ENCODE assay signal across 29 mouse cellular contexts in genomic region chr4:87018073-87018997, GRCm38 (mm10).
A peak's percentile ranks its signal among the peaks of the same experiment; 100 is the strongest.
DNase-seq lines count a peak whose midpoint lies in the region; ATAC-seq and TF ChIP-seq lines count a peak whose summit lies in the region.
"Had no signal": no experiment of that assay in that cellular context is flagged by ENCODE, and none has a peak within 500 bp of the region (broad histone marks: within the 10 kb centered on the region; RNA-seq: fewer than 3 reads in every experiment).

No protein-coding gene starts in this region.

- no peaks in the 10 kb centered on the region for H3K36me3 ChIP-seq in forebrain, embryonic 14.5 days (ENCODE audit: control insufficient read depth, insufficient read depth, low read length)
- no peaks in the 10 kb centered on the region for H3K36me3 ChIP-seq in forebrain, embryonic 10.5 days (replicated peaks)
- H3K36me3 ChIP-seq in forebrain, postnatal 0 days (ENCODE audit: insufficient read depth) = no peaks in the 10 kb centered on the region
- no peaks in the 10 kb centered on the region for H3K36me3 ChIP-seq in forebrain, embryonic 12.5 days (replicated peaks)
- H3K36me3 ChIP-seq: embryonic facial prominence, embryonic 10.5 days; embryonic facial prominence, embryonic 13.5 days; heart, embryonic 10.5 days; heart, embryonic 13.5 days; hindbrain, embryonic 13.5 days; intestine, embryonic 15.5 days had no signal

- H3K9me3 ChIP-seq in forebrain, embryonic 14.5 days (replicated peaks; ENCODE audit: control insufficient read depth, low read length) = no peaks in the 10 kb centered on the region
- H3K9me3 ChIP-seq in forebrain, embryonic 10.5 days = no peaks in the 10 kb centered on the region
- no peaks in the 10 kb centered on the region for H3K9me3 ChIP-seq in forebrain, postnatal 0 days (ENCODE audit: low read length)
- H3K9me3 ChIP-seq in forebrain, embryonic 12.5 days = no peaks in the 10 kb centered on the region
- H3K9me3 ChIP-seq: embryonic facial prominence, embryonic 10.5 days; embryonic facial prominence, embryonic 13.5 days; heart, embryonic 10.5 days; heart, embryonic 13.5 days; hindbrain, embryonic 13.5 days; intestine, embryonic 15.5 days had no signal

- no peak overlapping the region for H3K27ac ChIP-seq in forebrain, embryonic 14.5 days (ENCODE audit: low read depth, low read length)
- H3K27ac ChIP-seq in forebrain, embryonic 10.5 days = no peak overlapping the region
- no peak overlapping the region for H3K27ac ChIP-seq in forebrain, postnatal 0 days (ENCODE audit: low read depth, low read length)
- no peak overlapping the region for H3K27ac ChIP-seq in forebrain, embryonic 12.5 days
- peak overlapping the region; percentile 62 for H3K27ac ChIP-seq in left cerebral cortex, adult 2 months
- peak overlapping the region; percentile 2; the same call in 1 of the 2 replicates for H3K27ac ChIP-seq in cortical plate, adult 2 months (ENCODE audit: insufficient read depth, low read length)
- H3K27ac ChIP-seq: embryonic facial prominence, embryonic 10.5 days; embryonic facial prominence, embryonic 13.5 days; heart, adult 2 months; heart, embryonic 10.5 days; heart, embryonic 13.5 days; hindbrain, embryonic 13.5 days; intestine, embryonic 15.5 days had no signal

- TF ChIP-seq POLR2A in cortical plate, adult 2 months (IDR thresholded peaks at IDR 0.05; ENCODE audit: extremely low read depth, insufficient read depth, low read length) = no peak

- no peak for TF ChIP-seq CTCF in forebrain, postnatal 0 days (IDR thresholded peaks at IDR 0.05; ENCODE audit: low read depth)
- TF ChIP-seq CTCF in left cerebral cortex, adult 2 months (IDR thresholded peaks at IDR 0.05) = no peak
- no peak for TF ChIP-seq CTCF in cortical plate, adult 2 months (IDR thresholded peaks at IDR 0.05; ENCODE audit: extremely low read depth, insufficient read depth, low read length)

- no peaks in the 10 kb centered on the region for H3K4me1 ChIP-seq in forebrain, embryonic 14.5 days (ENCODE audit: control insufficient read depth, insufficient read depth, low read length)
- peaks cover 5% of the 10 kb centered on the region; the same call in 1 of the 2 replicates for H3K4me1 ChIP-seq in forebrain, embryonic 10.5 days
- H3K4me1 ChIP-seq in forebrain, postnatal 0 days (ENCODE audit: insufficient read depth) = 0 out of 2 replicates have a peak, but pooled peaks cover 11% of the 10 kb centered on the region
- H3K4me1 ChIP-seq in forebrain, embryonic 12.5 days = peaks cover 4% of the 10 kb centered on the region; the same call in 1 of the 2 replicates
- peaks cover 6% of the 10 kb centered on the region for H3K4me1 ChIP-seq in cortical plate, adult 2 months (ENCODE audit: control insufficient read depth, insufficient read depth, low read length)
- H3K4me1 ChIP-seq: embryonic facial prominence, embryonic 10.5 days; embryonic facial prominence, embryonic 13.5 days; heart, embryonic 10.5 days; heart, embryonic 13.5 days; hindbrain, embryonic 13.5 days; intestine, embryonic 15.5 days had no signal

- no peak overlapping the region for H3K4me3 ChIP-seq in forebrain, embryonic 14.5 days (ENCODE audit: low read depth, low read length)
- no peak overlapping the region for H3K4me3 ChIP-seq in forebrain, embryonic 10.5 days
- no peak overlapping the region for H3K4me3 ChIP-seq in forebrain, postnatal 0 days (ENCODE audit: low read depth, low read length)
- H3K4me3 ChIP-seq in forebrain, embryonic 12.5 days (replicated peaks) = no peak overlapping the region
- no peak overlapping the region for H3K4me3 ChIP-seq in left cerebral cortex, adult 2 months
- no peak overlapping the region for H3K4me3 ChIP-seq in cortical plate, adult 2 months (ENCODE audit: insufficient read depth, low read length)
- H3K4me3 ChIP-seq: embryonic facial prominence, embryonic 10.5 days; embryonic facial prominence, embryonic 13.5 days; erythroblast, embryonic 14.5 days; heart, adult 2 months; heart, embryonic 10.5 days; heart, embryonic 13.5 days; hindbrain, embryonic 13.5 days; intestine, embryonic 15.5 days had no signal

- peak; percentile 62 for DNase-seq in forebrain, embryonic 14.5 days (ENCODE audit: low spot score)
- no peak for DNase-seq in forebrain, embryonic 10.5 days (ENCODE audit: extremely low spot score, low spot score)
- DNase-seq in forebrain, postnatal 0 days = peak; percentile 18
- peak in 1 of 2 experiments; percentile 11 for DNase-seq in left cerebral cortex, adult 2 months (ENCODE audit: extremely low spot score in 1 of 2, low spot score in 2 of 2)
- no peak for DNase-seq in left cerebral cortex, postnatal 4 days
- no peak for DNase-seq in heart, postnatal 25 days (ENCODE audit: low spot score)
- DNase-seq: adrenal gland, adult 8-10 months; adrenal gland, postnatal 25 days; cerebellum, adult 11 months; cerebellum, adult 2 months; cerebellum, adult 9-11 months; cerebellum, postnatal 25 days; embryo, embryonic 11 days; gastrocnemius, postnatal 10 days; gastrocnemius, postnatal 36 days; heart, adult 2 months; heart, postnatal 14 days; kidney, adult 11 months had no signal

- 81% methylated on average over 9 of the region's 9 CpGs for WGBS in forebrain, embryonic 14.5 days
- 90% methylated on average over 9 of the region's 9 CpGs for WGBS in forebrain, embryonic 10.5 days
- 63% methylated on average over 9 of the region's 9 CpGs for WGBS in forebrain, postnatal 0 days
- WGBS in forebrain, embryonic 12.5 days = 87% methylated on average over 9 of the region's 9 CpGs

- no peaks in the 10 kb centered on the region for H3K27me3 ChIP-seq in forebrain, embryonic 14.5 days (replicated peaks; ENCODE audit: control insufficient read depth, insufficient read depth, low read length)
- no peaks in the 10 kb centered on the region for H3K27me3 ChIP-seq in forebrain, embryonic 10.5 days (ENCODE audit: poor library complexity, severe bottlenecking)
- no peaks in the 10 kb centered on the region for H3K27me3 ChIP-seq in forebrain, postnatal 0 days (ENCODE audit: insufficient read depth, low read length)
- no peaks in the 10 kb centered on the region for H3K27me3 ChIP-seq in forebrain, embryonic 12.5 days
- H3K27me3 ChIP-seq: embryonic facial prominence, embryonic 13.5 days; heart, embryonic 13.5 days; hindbrain, embryonic 13.5 days; intestine, embryonic 15.5 days had no signal

- no peak overlapping the region for H3K9ac ChIP-seq in forebrain, embryonic 14.5 days (ENCODE audit: low read length)
- H3K9ac ChIP-seq in forebrain, postnatal 0 days = no peak overlapping the region
- H3K9ac ChIP-seq in forebrain, embryonic 12.5 days = no peak overlapping the region
- H3K9ac ChIP-seq: embryonic facial prominence, embryonic 13.5 days; heart, embryonic 13.5 days; hindbrain, embryonic 13.5 days; intestine, embryonic 15.5 days had no signal

- no peak overlapping the region for H3K4me2 ChIP-seq in forebrain, embryonic 14.5 days (ENCODE audit: low read length)
- no peak overlapping the region for H3K4me2 ChIP-seq in forebrain, postnatal 0 days (ENCODE audit: low read depth)
- H3K4me2 ChIP-seq in forebrain, embryonic 12.5 days = no peak overlapping the region
- H3K4me2 ChIP-seq: embryonic facial prominence, embryonic 13.5 days; heart, embryonic 13.5 days; hindbrain, embryonic 13.5 days; intestine, embryonic 15.5 days had no signal

- ATAC-seq in forebrain, embryonic 14.5 days = peak; percentile 48; the same call in 1 of the 2 replicates
- peak; percentile 34; the same call in 1 of the 2 replicates for ATAC-seq in forebrain, postnatal 0 days
- no peak for ATAC-seq in forebrain, embryonic 12.5 days (ENCODE audit: low FRiP score)
- ATAC-seq: activated CD4-positive, CD25-positive, alpha-beta regulatory T cell, adult 4 months; hindbrain, embryonic 16.5 days; intestine, embryonic 15.5 days had no signal

- intact Hi-C loops in left cerebral cortex, adult 2 months (cut with DNase I) = no loop called here
- intact Hi-C loops in left cerebral cortex, postnatal 4 days (cut with DNase I) = no loop called here
- intact Hi-C loops in heart, postnatal 25 days (cut with DNase I) = no loop called here

Comparison
In these comparisons a context has a peak if more than half of its experiments do, and no peak if none do; other contexts are left out.
1. DNase-seq: peak in forebrain, embryonic 14.5 days (single experiment) and forebrain, postnatal 0 days (single experiment); none in forebrain, embryonic 10.5 days (single experiment), left cerebral cortex, postnatal 4 days (single experiment) and heart, postnatal 25 days (single experiment).
2. H3K27ac ChIP-seq: peak in left cerebral cortex, adult 2 months (single experiment) and cortical plate, adult 2 months (single experiment); none in forebrain, embryonic 14.5 days (single experiment), forebrain, embryonic 10.5 days (single experiment), forebrain, postnatal 0 days (single experiment) and forebrain, embryonic 12.5 days (single experiment).